ENCODE assay signal across 15 mouse cellular contexts in genomic region chr16:33006888-33007287, GRCm38 (mm10). TPM values are rescaled to one million over a fixed set of nuclear protein-coding genes. Genes with fewer than 3 reads are reported as not detected.
DNase-seq lines count a peak whose midpoint lies in the region; ATAC-seq and TF ChIP-seq lines count a peak whose summit lies in the region.
"Had no signal": no experiment of that assay in that cellular context is flagged by ENCODE, and none has a peak within 500 bp of the region (broad histone marks: within the 10 kb centered on the region; RNA-seq: fewer than 3 reads in every experiment).

No protein-coding gene starts in this region.

- no peaks in the 10 kb centered on the region for H3K27me3 ChIP-seq in lung, embryonic 15.5 days
- H3K27me3 ChIP-seq in lung, postnatal 0 days (replicated peaks; ENCODE audit: insufficient read depth, low read length): no peaks in the 10 kb centered on the region
- H3K27me3 ChIP-seq: forebrain, embryonic 13.5 days; hindbrain, embryonic 15.5 days had no signal

- H3K4me1 ChIP-seq in lung, embryonic 15.5 days: peaks cover 40% of the 10 kb centered on the region
- no peaks in the 10 kb centered on the region for H3K4me1 ChIP-seq in lung, postnatal 0 days (ENCODE audit: insufficient read depth, low read depth, low read length)
- H3K4me1 ChIP-seq: hindbrain, embryonic 15.5 days had no signal

- peaks cover 29% of the 10 kb centered on the region for H3K36me3 ChIP-seq in lung, embryonic 15.5 days
- H3K36me3 ChIP-seq in lung, postnatal 0 days (ENCODE audit: insufficient read depth, low read length): no peaks in the 10 kb centered on the region

- H3K9me3 ChIP-seq in lung, embryonic 15.5 days: no peaks in the 10 kb centered on the region
- H3K9me3 ChIP-seq in lung, postnatal 0 days (ENCODE audit: low read length): no peaks in the 10 kb centered on the region
- H3K9me3 ChIP-seq: forebrain, embryonic 13.5 days; hindbrain, embryonic 15.5 days had no signal

- no peak for ATAC-seq in lung, embryonic 15.5 days (ENCODE audit: borderline replicate concordance, extremely low read depth, low FRiP score, low TSS enrichment)
- ATAC-seq in lung, postnatal 0 days: no peak
- ATAC-seq: forebrain, embryonic 13.5 days had no signal

- no peak overlapping the region for H3K27ac ChIP-seq in gastrocnemius, adult 2 months
- H3K27ac ChIP-seq in lung, embryonic 15.5 days: peak overlapping the region; percentile 45
- H3K27ac ChIP-seq in lung, postnatal 0 days (ENCODE audit: low read length): no peak overlapping the region
- H3K27ac ChIP-seq: forebrain, embryonic 13.5 days; hindbrain, embryonic 15.5 days; layer of hippocampus, adult 2 months; liver, embryonic 14.5 days had no signal

- intact Hi-C loops in gastrocnemius, adult 2 months (cut with DNase I): no loop called here
- intact Hi-C loops in gastrocnemius, postnatal 14 days (cut with DNase I; ENCODE audit: low total_unique reads): no loop called here

- TF ChIP-seq EP300 in lung, postnatal 0 days (IDR thresholded peaks at IDR 0.05): no peak

- DNase-seq in gastrocnemius, adult 2 months: peak; percentile 34
- no peak for DNase-seq in gastrocnemius, postnatal 14 days
- DNase-seq in lung, postnatal 0 days (ENCODE audit: low spot score): no peak
- DNase-seq in cerebellum, adult 9-10 months: peak; percentile 24
- no peak for DNase-seq in right cerebral cortex, postnatal 25 days
- DNase-seq in natural killer cell, adult 2 months (ENCODE audit: low spot score in 2 of 2): no peak
- DNase-seq: adrenal gland, postnatal 10 days; lung, postnatal 4 days; thymus, postnatal 36 days had no signal

- no peak overlapping the region for H3K9ac ChIP-seq in lung, embryonic 15.5 days
- H3K9ac ChIP-seq in lung, postnatal 0 days (replicated peaks; ENCODE audit: low read depth): no peak overlapping the region
- H3K9ac ChIP-seq: forebrain, embryonic 13.5 days; hindbrain, embryonic 15.5 days; liver, embryonic 14.5 days had no signal

- no peak overlapping the region for H3K4me2 ChIP-seq in lung, embryonic 15.5 days
- no peak overlapping the region for H3K4me2 ChIP-seq in lung, postnatal 0 days (replicated peaks; ENCODE audit: low read depth, low read length)
- H3K4me2 ChIP-seq: forebrain, embryonic 13.5 days; hindbrain, embryonic 15.5 days; midbrain, embryonic 11.5 days had no signal

- 71% methylated on average over 7 of the region's 7 CpGs for WGBS in lung, embryonic 15.5 days
- 64% methylated on average over 7 of the region's 7 CpGs for WGBS in lung, postnatal 0 days

- no peak overlapping the region for H3K4me3 ChIP-seq in gastrocnemius, adult 2 months
- no peak overlapping the region for H3K4me3 ChIP-seq in lung, embryonic 15.5 days
- H3K4me3 ChIP-seq in lung, postnatal 0 days (ENCODE audit: low read depth, low read length): no peak overlapping the region
- H3K4me3 ChIP-seq: forebrain, embryonic 13.5 days; hindbrain, embryonic 15.5 days; layer of hippocampus, adult 2 months had no signal

- TF ChIP-seq CTCF in gastrocnemius, adult 2 months (IDR thresholded peaks at IDR 0.05): no peak
- TF ChIP-seq CTCF in lung, postnatal 0 days (IDR thresholded peaks at IDR 0.05): no peak

RNA-seq across cellular contexts. Expression of gene Iqcg, which starts 49.1 kb away (rescaled TPM):
- total RNA-seq in gastrocnemius, adult 2 months (2021): 1 to 10 TPM; 2.0 to 3.0 TPM
- 1 to 10 TPM; 1.9 to 2.2 TPM for total RNA-seq in gastrocnemius, postnatal 14 days (2021)
- polyA plus RNA-seq in lung, embryonic 15.5 days (2015; fragmentation: Nextera tagmentation; extraction: Ambion mirVana): 4.1 and 4.3 TPM in 2 replicates
- polyA plus RNA-seq in lung, postnatal 0 days (2015; fragmentation: Nextera tagmentation; extraction: Ambion mirVana): 6.0 and 7.6 TPM in 2 replicates

RNA-seq across cellular contexts. Expression of gene Rpl35a, which starts 49.4 kb away (rescaled TPM):
- total RNA-seq in gastrocnemius, adult 2 months (2021): 100 to 1,000 TPM; 217 to 291 TPM
- total RNA-seq in gastrocnemius, postnatal 14 days (2021): 100 to 1,000 TPM; 304 to 324 TPM
- 891 and 974 TPM in 2 replicates for polyA plus RNA-seq in lung, embryonic 15.5 days (2015; fragmentation: Nextera tagmentation; extraction: Ambion mirVana)
- polyA plus RNA-seq in lung, postnatal 0 days (2015; fragmentation: Nextera tagmentation; extraction: Ambion mirVana): 641 and 670 TPM in 2 replicates

RNA-seq across cellular contexts. Expression of gene Lmln, which starts 55.4 kb away (rescaled TPM):
- total RNA-seq in gastrocnemius, adult 2 months (2021): 1 to 10 TPM; 2.1 to 2.8 TPM
- total RNA-seq in gastrocnemius, postnatal 14 days (2021): 1 to 10 TPM; 1.4 to 2.3 TPM
- 1.7 and 4.2 TPM in 2 replicates for polyA plus RNA-seq in lung, embryonic 15.5 days (2015; fragmentation: Nextera tagmentation; extraction: Ambion mirVana)
- 1.1 TPM in 2 replicates for polyA plus RNA-seq in lung, postnatal 0 days (2015; fragmentation: Nextera tagmentation; extraction: Ambion mirVana)

Comparison
In these comparisons a context has a peak if more than half of its experiments do, and no peak if none do; other contexts are left out.
1. DNase-seq: peak in gastrocnemius, adult 2 months (single experiment) and cerebellum, adult 9-10 months (single experiment); none in gastrocnemius, postnatal 14 days (single experiment), lung, postnatal 0 days (single experiment), right cerebral cortex, postnatal 25 days (single experiment) and natural killer cell, adult 2 months (0 of 2).